In genomic region chr4:32198031-32198430, GRCm38 (mm10) we compare ENCODE assay signal across 9 mouse cellular contexts.
"Had no signal": no experiment of that assay in that cellular context is flagged by ENCODE, and none has a peak within 500 bp of the region (broad histone marks: within the 10 kb centered on the region; RNA-seq: fewer than 3 reads in every experiment).

No protein-coding gene starts in this region.

- DNase-seq: kidney, adult 9 months; kidney, postnatal 4 days; lung, embryonic 14.5 days; lung, postnatal 10 days; lung, postnatal 4 days; right cerebral cortex, adult 18-20 months; right cerebral cortex, postnatal 25 days had no signal

- ATAC-seq: liver, embryonic 12.5 days; midbrain, embryonic 15.5 days had no signal
